Mouse (Mus musculus) stomach, adult 2 months (tissue): ENCODE results near the gene Tmprss2. TPM values are rescaled to one million over a fixed set of nuclear protein-coding genes. Genes with fewer than 3 reads are reported as not detected.

Experiments
- polyA plus RNA-seq: library from polyadenylated mRNA; depleted of rRNA; stranded (reverse); fragments of >200 nt; gene quantifications from 2 replicates; pipeline ENCODE4 v1.2.3, GENCODE M21; 2012; rRNA removed

The Tmprss2 gene
- 63.3 and 82.3 TPM in 2 replicates for polyA plus RNA-seq

GRCm38 (mm10) chr16:97610939-97611338 lies at the start of gene Tmprss2:
Tmprss2 (minus strand) TSS chr16:97611195.

Other genes with a start within 250 kb of the Tmprss2 start
- 1.3 and 1.6 TPM in 2 replicates for gene Mx1, start 148.3 kb downstream of the Tmprss2 start, polyA plus RNA-seq
- gene Fam3b, start 96.4 kb downstream of the Tmprss2 start, polyA plus RNA-seq, result 68.8 and 85.1 TPM in 2 replicates
- 8.2 and 8.9 TPM in 2 replicates for gene Ripk4, start 152.6 kb upstream of the Tmprss2 start, polyA plus RNA-seq
- 2.7 TPM in 2 replicates for gene Prdm15, start 240.7 kb upstream of the Tmprss2 start, polyA plus RNA-seq